Mouse (Mus musculus): ENCODE measurements around the gene Mmp24. TPM values are rescaled to one million over a fixed set of nuclear protein-coding genes. Genes with fewer than 3 reads are reported as not detected.
"Not testable (repeated sequence)": the region's sequence is repeated elsewhere in the genome, so short reads cannot be mapped to it uniquely, and the experiment has no call there.

The Mmp24 gene
- total RNA-seq, 2 experiments from 2014 or later = 63.7 to 75.3 TPM

DNA sequence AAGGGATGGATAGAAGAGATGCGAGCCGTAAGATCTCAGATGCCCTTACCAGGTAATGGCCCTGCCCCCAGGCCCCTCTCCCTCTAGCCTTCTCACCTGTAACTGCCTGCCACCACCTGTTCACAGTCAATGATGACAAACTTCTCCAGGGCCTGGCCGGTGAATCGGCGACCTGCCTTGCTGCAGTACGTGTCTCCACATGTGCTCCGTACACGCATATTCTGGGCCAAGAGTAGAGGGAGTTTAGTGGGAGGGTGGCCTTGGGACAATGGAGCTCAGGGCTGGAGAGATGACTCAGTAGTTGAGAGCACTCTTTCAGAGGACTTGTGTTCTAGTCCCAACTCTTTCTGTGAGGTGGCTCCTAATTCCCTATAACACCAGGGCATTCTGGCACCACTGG lies 55.7 kb downstream of the Mmp24 start:
- intact Hi-C loops (cut with DNase I) = no loop called here
- no peak for DNase-seq (ENCODE audit: extremely low spot score in 1 of 2, low spot score in 2 of 2)

DNA sequence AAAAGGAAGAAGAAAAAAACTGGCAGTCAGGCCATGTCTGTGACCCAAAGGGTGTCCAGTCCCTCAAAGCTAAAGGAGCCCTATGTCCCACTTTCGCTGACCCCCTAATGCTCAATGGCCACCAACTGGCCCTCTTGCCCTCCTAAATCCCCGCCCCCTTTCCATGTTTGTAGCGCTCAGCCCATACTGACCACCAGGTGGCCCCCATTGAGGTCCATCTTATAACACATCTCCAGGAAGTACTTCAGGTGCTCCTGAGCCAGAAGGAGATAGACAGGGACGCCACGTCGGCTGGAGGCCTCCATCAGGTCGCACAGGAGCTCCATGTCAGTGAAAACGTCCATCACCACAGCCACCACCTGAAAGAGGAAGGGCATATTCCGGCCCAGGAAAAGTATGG lies 56.2 kb downstream of the Mmp24 start:
- no peak for DNase-seq (ENCODE audit: extremely low spot score in 1 of 2, low spot score in 2 of 2)
- intact Hi-C loops (cut with DNase I) = no loop called here

- intact Hi-C loops (cut with DNase I); DNase-seq (ENCODE audit: extremely low spot score in 1 of 2, low spot score in 2 of 2): not testable (repeated sequence)
Observed at GRCm38 (mm10) chr2:155832087-155832486, 56.9 kb downstream of the Mmp24 start.

- intact Hi-C loops (cut with DNase I) = no loop called here
- DNase-seq (ENCODE audit: extremely low spot score in 1 of 2, low spot score in 2 of 2) = no peak
Observed at GRCm38 (mm10) chr2:155834732-155835131, 59.6 kb downstream of the Mmp24 start, which contains the start of gene Fam83c. TSS of gene Fam83c (minus strand) at chr2:155834854.

DNA sequence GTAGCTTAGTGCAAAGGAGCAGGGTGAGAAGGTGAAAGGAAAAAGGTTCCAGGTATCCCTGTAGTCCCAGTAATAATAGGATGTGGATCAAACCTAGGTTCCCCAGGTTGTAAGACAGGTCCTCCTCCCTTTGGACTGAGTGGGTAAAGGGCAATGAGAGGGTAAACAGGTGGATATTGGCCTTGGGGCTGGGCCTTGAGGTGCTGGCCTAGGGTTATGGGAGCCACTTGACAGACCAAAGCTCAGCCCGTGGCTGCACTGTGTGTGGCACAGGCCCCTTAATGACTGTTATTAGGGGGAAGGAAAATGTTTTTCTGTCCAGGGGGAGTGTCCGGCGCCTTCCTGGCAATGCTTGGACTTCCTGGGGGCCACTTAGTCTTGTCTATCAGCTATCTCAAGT lies 62.8 kb downstream of the Mmp24 start:
- DNase-seq (ENCODE audit: extremely low spot score in 1 of 2, low spot score in 2 of 2) = no peak

GRCm38 (mm10) chr2:155838961-155839360 lies 63.8 kb downstream of the Mmp24 start:
- intact Hi-C loops (cut with DNase I) = no loop called here
- DNase-seq (ENCODE audit: extremely low spot score in 1 of 2, low spot score in 2 of 2) = no peak

More for the DNA sequence above, 62.8 kb downstream of the Mmp24 start:
- intact Hi-C loops (cut with DNase I) = no loop called here

GRCm38 (mm10) chr2:155846930-155847329 lies 71.8 kb downstream of the Mmp24 start:
- intact Hi-C loops (cut with DNase I) = no loop called here
- DNase-seq (ENCODE audit: extremely low spot score in 1 of 2, low spot score in 2 of 2) = no peak

GRCm38 (mm10) chr2:155848291-155848690 lies 73.1 kb downstream of the Mmp24 start:
- intact Hi-C loops (cut with DNase I) = loop anchor here (1.0 kb wide), 1 partner anchor 98 kb away; no protein-coding TSS in a partner anchor
- peak; percentile 72 to 80 for DNase-seq (ENCODE audit: extremely low spot score in 1 of 2, low spot score in 2 of 2)

GRCm38 (mm10) chr2:155849464-155849863 lies 74.3 kb downstream of the Mmp24 start:
- DNase-seq (ENCODE audit: extremely low spot score in 1 of 2, low spot score in 2 of 2) = no peak
- intact Hi-C loops (cut with DNase I) = no loop called here

- intact Hi-C loops (cut with DNase I) = no loop called here
- no peak for DNase-seq (ENCODE audit: extremely low spot score in 1 of 2, low spot score in 2 of 2)
Observed at GRCm38 (mm10) chr2:155850120-155850519, 75.0 kb downstream of the Mmp24 start.

DNA sequence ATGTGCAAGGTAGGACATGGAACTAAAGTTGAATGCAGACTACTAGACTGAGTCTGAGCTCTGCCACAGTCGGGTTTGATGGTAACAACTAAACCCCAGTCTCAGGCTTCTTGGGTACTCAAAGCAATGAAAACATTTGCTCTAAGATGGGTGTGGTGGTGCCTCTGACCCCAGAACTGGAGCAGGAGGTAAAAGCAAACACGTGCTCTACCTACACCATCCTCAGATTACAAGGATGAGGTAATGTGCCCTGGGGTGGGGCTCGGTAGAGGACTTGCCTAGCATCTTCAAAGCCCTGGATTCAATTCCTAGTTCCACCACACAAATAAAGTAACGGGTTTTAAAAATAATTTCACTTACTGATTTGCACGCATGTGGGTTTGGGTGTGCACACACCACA lies 77.4 kb downstream of the Mmp24 start:
- intact Hi-C loops (cut with DNase I) = no loop called here

GRCm38 (mm10) chr2:155860102-155860501 lies 85.0 kb downstream of the Mmp24 start:
- intact Hi-C loops (cut with DNase I) = no loop called here
- no peak for DNase-seq (ENCODE audit: extremely low spot score in 1 of 2, low spot score in 2 of 2)

More for the DNA sequence above, 77.4 kb downstream of the Mmp24 start:
- DNase-seq (ENCODE audit: extremely low spot score in 1 of 2, low spot score in 2 of 2) = no peak

DNA sequence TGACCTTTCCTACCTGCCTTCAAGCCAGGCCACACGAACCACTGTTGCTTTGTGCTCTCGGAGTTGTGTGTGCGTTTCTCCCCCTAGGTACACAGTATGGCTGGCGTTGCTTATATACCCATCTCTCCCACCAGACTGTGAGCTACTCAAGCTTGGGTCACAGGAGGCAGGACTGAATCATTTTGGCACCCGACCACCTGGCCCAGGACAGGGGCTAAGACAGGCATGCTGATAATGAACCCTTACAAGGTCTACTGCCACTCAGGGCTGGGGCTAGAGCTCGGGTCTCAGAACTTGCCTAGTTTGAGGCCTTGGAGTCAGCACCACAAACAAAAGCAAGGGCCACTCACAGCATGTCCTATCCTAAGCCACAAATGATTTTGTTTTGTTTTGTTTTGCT lies 86.4 kb downstream of the Mmp24 start:
- no peak for DNase-seq (ENCODE audit: extremely low spot score in 1 of 2, low spot score in 2 of 2)
- intact Hi-C loops (cut with DNase I) = no loop called here

DNA sequence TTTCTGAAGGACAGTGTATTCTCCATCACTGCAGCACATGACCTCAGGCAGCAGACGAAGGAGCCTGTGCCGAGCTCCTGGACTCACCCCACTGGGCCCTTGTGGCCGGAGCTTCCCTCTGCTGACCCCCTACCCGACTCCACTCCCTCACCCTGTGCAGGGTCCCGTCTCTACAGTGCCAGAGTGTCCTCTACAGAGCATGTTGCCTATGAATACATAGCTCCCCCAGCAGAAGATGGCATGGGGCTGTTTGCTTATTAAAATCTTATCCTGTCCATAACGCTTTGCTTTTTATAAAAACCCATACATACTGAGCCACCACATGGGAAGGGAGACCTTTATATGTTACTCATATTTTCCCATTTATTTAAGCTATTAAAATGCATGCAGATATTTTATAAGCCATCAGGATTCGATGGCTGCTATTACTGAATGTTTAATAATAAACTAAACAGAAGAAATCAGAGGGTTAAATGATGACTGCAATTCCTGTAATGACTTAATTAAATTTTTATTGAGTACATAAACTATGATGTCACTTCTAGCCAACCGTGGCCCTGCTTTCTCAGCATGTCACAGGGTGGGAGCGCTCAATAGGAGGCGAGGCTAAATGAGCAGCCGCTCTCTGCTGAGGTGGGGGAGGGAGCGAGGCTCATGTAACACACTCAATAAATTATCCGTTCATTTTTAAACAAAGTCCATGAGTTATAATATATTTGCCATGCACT lies 87.6 kb downstream of the Mmp24 start:
- DNase-seq (ENCODE audit: extremely low spot score in 1 of 2, low spot score in 2 of 2) = peak; percentile 25 to 56
- intact Hi-C loops (cut with DNase I) = no loop called here

GRCm38 (mm10) chr2:155863301-155863867 lies 88.2 kb downstream of the Mmp24 start:
- DNase-seq (ENCODE audit: extremely low spot score in 1 of 2, low spot score in 2 of 2) = no peak
- intact Hi-C loops (cut with DNase I) = no loop called here

Other genes with a start within 250 kb of the Mmp24 start
- gene Gss, start 182.5 kb upstream of the Mmp24 start, total RNA-seq (2021) = 10 to 100 TPM; 13.5 to 16.4 TPM
- 1 to 10 TPM; 3.4 to 3.9 TPM for gene Myh7b, start 164.1 kb upstream of the Mmp24 start, total RNA-seq (2021)
- gene Trpc4ap, start 83.0 kb upstream of the Mmp24 start, total RNA-seq (2021) = 100 to 1,000 TPM; 135 TPM
- 10 to 100 TPM; 19.2 to 19.8 TPM for gene Edem2, start 45.9 kb upstream of the Mmp24 start, total RNA-seq (2021)
- not detected for gene Gm17581, start 39.5 kb upstream of the Mmp24 start, total RNA-seq (2021)
- 1 to 10 TPM; 2.3 to 3.0 TPM for gene Procr, start 24.2 kb upstream of the Mmp24 start, total RNA-seq (2021)
- 10 to 100 TPM; 36.8 to 39.4 TPM for gene BC029722, start 44.1 kb downstream of the Mmp24 start, total RNA-seq (2021)
- 10 to 100 TPM; 76.0 to 87.8 TPM for gene Eif6, start 51.6 kb downstream of the Mmp24 start, total RNA-seq (2021)
- not detected for gene Fam83c, start 59.5 kb downstream of the Mmp24 start, total RNA-seq (2021)
- 10 to 100 TPM; 51.8 to 52.9 TPM for gene Uqcc1, start 155.0 kb downstream of the Mmp24 start, total RNA-seq (2021)
- gene Gm15557, start 165.4 kb downstream of the Mmp24 start, total RNA-seq (2021) = not detected
- 1 to 10 TPM in 1 of 2 experiments, under 1 TPM in 1; 0.77 to 1.0 TPM for gene Gdf5, start 170.0 kb downstream of the Mmp24 start, total RNA-seq (2021)
- 10 to 100 TPM; 16.2 to 17.5 TPM for gene Cep250, start 181.1 kb downstream of the Mmp24 start, total RNA-seq (2021)
- gene 6430550D23Rik, start 232.6 kb downstream of the Mmp24 start, total RNA-seq (2021) = 1 to 10 TPM in 1 of 2 experiments, under 1 TPM in 1; 0.34 to 1.0 TPM
- 100 to 1,000 TPM; 217 to 229 TPM for gene Ergic3, start 232.7 kb downstream of the Mmp24 start, total RNA-seq (2021)

Data from left cerebral cortex, postnatal 10 days (tissue).